Mouse (Mus musculus) erythroblast, embryonic 14.5 days (primary cell): ENCODE data around the gene Uba7. TPM values are rescaled to one million over a fixed set of nuclear protein-coding genes. Genes with fewer than 3 reads are reported as not detected.

Source experiments
- H3K27me3 ChIP-seq: 2 replicates; pipeline ENCODE4 v1.6.1; 2012; ENCODE audit warnings: inconsistent platforms; ENCODE audit not compliant: control insufficient read depth
- H3K36me3 ChIP-seq: 2 replicates; pipeline ENCODE4 v1.6.1; 2012; ENCODE audit warnings: mild to moderate bottlenecking, inconsistent platforms; ENCODE audit not compliant: control insufficient read depth
- H3K4me1 ChIP-seq: 2 replicates; pipeline ENCODE4 v1.6.1; 2012; ENCODE audit warnings: inconsistent platforms; ENCODE audit not compliant: control insufficient read depth
- H3K4me3 ChIP-seq: replicated peaks from 2 replicates; pipeline ENCODE3; 2012; ENCODE audit warnings: moderate library complexity, mild to moderate bottlenecking, inconsistent platforms
- H3K9me3 ChIP-seq: 2 replicates; pipeline ENCODE4 v1.6.1; 2012; ENCODE audit warnings: low read length, inconsistent platforms, mixed read lengths; ENCODE audit not compliant: control insufficient read depth
- GATA1 ChIP-seq: IDR thresholded peaks from 2 replicates; pipeline ENCODE4 v1.6.1; 2012; ENCODE audit warnings: low read length, inconsistent platforms, mixed read lengths
- TAL1 ChIP-seq: IDR thresholded peaks from 3 replicates; pipeline ENCODE4 v1.6.1; 2012; ENCODE audit warnings: low read length, inconsistent platforms, mixed read lengths
- polyA plus RNA-seq: library from polyadenylated mRNA; stranded (reverse); fragments of >175 nt; gene quantifications from 2 replicates; pipeline ENCODE4 v1.2.3, GENCODE M21; 2012

The Uba7 gene
- polyA plus RNA-seq, 1 experiment, result 14.4 TPM

DNA sequence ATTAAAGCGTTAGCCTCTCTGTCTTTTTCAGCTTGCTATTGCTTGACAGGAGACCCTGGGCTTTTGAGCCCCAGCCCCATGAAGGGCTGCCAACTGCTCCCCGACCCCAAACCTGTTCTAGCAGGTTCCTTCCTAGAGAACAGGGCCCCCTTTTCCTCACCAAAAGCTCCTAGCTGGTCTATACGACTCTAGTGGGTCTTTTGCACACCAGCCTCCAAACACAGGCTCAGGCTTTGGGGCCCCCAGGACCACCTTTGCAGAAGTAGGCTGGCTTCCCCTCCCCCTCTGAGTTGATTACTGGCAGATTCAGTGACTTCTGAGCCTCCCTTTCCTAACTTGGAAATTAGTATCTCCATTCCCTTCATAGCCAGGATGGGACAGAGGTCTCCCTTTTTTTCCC lies 38.5 kb upstream of the Uba7 start:
- TF ChIP-seq TAL1, result no peak
- TF ChIP-seq GATA1, result no peak
- peaks cover 10% of the 10 kb centered on the region for H3K4me1 ChIP-seq
- no peaks in the 10 kb centered on the region for H3K36me3 ChIP-seq
- no peaks in the 10 kb centered on the region for H3K9me3 ChIP-seq
- peaks cover 82% of the 10 kb centered on the region for H3K27me3 ChIP-seq
- no peak overlapping the region for H3K4me3 ChIP-seq

- Histone ChIP-seq H3K4me1 (peaks cover 27% of the 10 kb centered on the region), H3K9me3 (no peaks in the 10 kb centered on the region)
These were observed 27.8 kb upstream of the Uba7 start for GRCm38 (mm10) chr9:107947241-107948194.

DNA sequence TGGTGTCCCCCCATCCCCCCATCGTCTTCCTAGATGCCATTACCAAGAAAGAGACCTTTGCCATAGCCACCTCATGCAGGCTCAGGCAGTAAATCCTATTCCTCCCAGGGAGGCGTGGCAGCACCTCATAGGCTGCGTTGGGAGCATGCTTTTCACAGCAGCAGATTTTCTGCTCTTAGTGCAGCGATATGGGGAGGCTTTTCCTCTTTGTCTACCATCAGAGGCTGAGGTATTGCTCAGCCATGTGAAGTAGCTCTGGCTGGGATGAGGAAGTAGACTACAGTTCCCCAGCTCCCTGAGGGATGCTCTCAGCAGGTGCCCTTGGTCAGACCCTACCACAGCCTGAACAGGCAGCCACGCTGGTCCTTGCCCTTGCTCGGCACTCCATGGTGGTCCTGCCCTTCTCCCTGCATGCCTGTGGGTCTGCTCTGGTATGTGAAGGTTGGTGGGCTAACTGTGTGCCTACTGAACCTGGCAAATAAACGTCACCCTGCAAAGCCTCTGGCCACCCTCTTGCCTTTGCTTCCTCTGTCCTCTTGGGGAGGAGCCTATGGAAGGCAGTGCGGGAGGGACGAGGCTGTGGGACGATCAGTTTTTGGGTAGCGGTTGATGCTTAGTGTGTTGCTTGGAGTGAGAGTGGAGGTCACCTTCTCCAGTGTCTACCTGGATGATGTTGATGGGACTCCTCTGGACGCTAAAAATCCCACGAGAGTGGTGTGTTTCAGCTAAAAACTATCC lies 26.0 kb upstream of the Uba7 start:
- peaks cover 36% of the 10 kb centered on the region for H3K4me1 ChIP-seq
- H3K27me3 ChIP-seq, result no peaks in the 10 kb centered on the region; the same call in 1 of the 2 replicates
- H3K4me3 ChIP-seq, result no peak overlapping the region

More at GRCm38 (mm10) chr9:107947241-107948194, 27.8 kb upstream of the Uba7 start:
- H3K36me3 ChIP-seq, result peaks cover 5% of the 10 kb centered on the region
- no peaks in the 10 kb centered on the region; the same call in 1 of the 2 replicates for H3K27me3 ChIP-seq
- no peak overlapping the region for H3K4me3 ChIP-seq
- TF ChIP-seq TAL1 (no peak), GATA1 (no peak)

GRCm38 (mm10) chr9:107949922-107950235 lies 25.4 kb upstream of the Uba7 start, which contains the start of gene Traip:
Traip (plus strand) TSS chr9:107950136.
- H3K27me3 ChIP-seq, result no peaks in the 10 kb centered on the region; the same call in 1 of the 2 replicates
- H3K4me3 ChIP-seq, result peak within 1 kb of the TSS; percentile 84
- H3K9me3 ChIP-seq, result no peaks in the 10 kb centered on the region
- H3K36me3 ChIP-seq, result peaks cover 26% of the 10 kb centered on the region
- peaks cover 36% of the 10 kb centered on the region for H3K4me1 ChIP-seq
- TF ChIP-seq GATA1, result no peak
- TF ChIP-seq TAL1, result no peak

More for the DNA sequence above, 26.0 kb upstream of the Uba7 start:
- Histone ChIP-seq H3K9me3 (no peaks in the 10 kb centered on the region), H3K36me3 (peaks cover 21% of the 10 kb centered on the region)
- TF ChIP-seq TAL1 (no peak), GATA1 (no peak)

DNA sequence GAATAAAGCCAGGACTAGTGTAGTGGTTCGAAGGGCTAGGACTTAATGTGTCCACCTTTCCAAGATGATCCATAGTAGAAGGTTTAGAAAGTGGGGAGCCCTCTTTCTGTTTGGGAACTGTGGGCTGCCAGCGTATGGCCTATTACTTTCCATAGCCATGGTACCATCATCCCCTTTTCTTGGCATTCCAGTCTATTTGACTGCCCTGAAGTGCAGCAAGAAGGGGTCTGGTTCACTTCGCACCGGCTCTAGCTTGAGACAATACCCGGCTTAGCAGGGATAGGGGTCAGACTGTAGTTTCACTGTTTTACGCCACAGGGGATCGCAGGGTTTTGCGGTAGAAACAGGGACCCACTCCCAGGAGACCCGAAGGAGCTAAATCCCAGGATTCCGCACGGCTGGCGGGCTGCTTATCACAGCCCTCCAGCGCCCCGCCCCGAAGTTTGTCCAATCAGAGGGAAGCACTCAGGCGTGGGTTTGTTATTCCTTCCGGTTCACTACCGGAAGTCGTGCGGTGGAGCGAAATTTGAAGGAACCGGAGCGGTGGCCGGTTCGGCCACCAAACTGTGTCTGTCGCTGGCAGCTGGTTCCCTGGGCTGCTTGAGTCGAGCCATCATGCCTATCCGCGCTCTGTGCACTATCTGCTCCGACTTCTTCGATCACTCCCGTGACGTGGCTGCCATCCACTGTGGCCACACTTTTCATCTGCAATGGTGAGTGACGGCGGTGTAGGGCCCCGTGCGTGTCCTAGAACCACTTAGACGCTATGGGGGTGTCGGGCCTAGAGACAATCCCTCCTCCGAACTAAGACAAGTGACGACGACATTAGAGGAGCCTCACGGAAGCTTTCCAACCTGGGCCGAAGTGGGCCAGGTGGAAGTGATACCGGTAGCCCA lies 24.6 kb upstream of the Uba7 start:
- no peaks in the 10 kb centered on the region; the same call in 1 of the 2 replicates for H3K27me3 ChIP-seq
- peaks cover 37% of the 10 kb centered on the region for H3K4me1 ChIP-seq
- H3K4me3 ChIP-seq, result peak overlapping the region; percentile 84
- TF ChIP-seq TAL1 (no peak), GATA1 (peak; percentile 67)
- H3K9me3 ChIP-seq, result no peaks in the 10 kb centered on the region
- peaks cover 34% of the 10 kb centered on the region for H3K36me3 ChIP-seq

DNA sequence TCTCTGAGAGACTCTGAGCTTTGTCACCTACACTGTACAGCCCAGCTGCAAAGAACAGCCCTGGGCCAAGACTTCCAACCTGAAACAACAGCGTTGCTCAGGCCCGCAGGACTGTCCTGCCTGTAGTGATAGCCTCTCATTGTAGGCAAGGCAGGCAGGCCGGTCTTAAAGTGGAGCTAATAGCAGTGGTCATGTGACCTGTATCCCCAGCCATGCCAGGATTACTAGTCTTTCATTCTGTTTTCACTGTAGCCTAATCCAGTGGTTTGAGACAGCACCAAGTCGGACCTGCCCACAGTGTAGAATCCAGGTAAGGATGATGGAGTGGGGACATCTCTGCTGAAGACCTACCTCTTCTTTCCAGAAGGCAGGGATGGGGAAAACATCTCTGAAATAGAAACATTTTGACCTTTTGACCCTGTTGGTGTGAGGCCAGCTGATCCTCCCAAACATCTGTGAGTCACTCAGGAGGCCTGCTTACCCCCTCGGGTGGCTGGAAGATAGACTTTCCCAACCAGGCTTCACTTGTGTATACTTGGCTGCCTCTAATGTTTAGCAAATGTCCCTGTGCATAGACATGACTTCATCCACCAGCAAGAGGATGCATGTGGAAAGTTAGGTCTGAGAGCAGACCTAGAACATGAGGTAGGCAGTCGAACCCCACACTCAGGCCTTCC lies 19.6 kb upstream of the Uba7 start:
- Histone ChIP-seq H3K4me3 (no peak overlapping the region), H3K36me3 (peaks cover 85% of the 10 kb centered on the region), H3K4me1 (peaks cover 24% of the 10 kb centered on the region), H3K9me3 (no peaks in the 10 kb centered on the region), H3K27me3 (no peaks in the 10 kb centered on the region)
- no peak for TF ChIP-seq TAL1
- TF ChIP-seq GATA1, result no peak

- H3K36me3 ChIP-seq, result peaks cover 94% of the 10 kb centered on the region
- H3K4me1 ChIP-seq, result peaks cover 12% of the 10 kb centered on the region
- no peaks in the 10 kb centered on the region for H3K27me3 ChIP-seq
- no peaks in the 10 kb centered on the region for H3K9me3 ChIP-seq
- H3K4me3 ChIP-seq, result no peak overlapping the region
- TF ChIP-seq TAL1 (no peak), GATA1 (no peak)
These were observed 18.2 kb upstream of the Uba7 start for GRCm38 (mm10) chr9:107957141-107957540.

- peaks cover 15% of the 10 kb centered on the region for H3K4me1 ChIP-seq
- H3K27me3 ChIP-seq, result no peaks in the 10 kb centered on the region
- H3K9me3 ChIP-seq, result no peaks in the 10 kb centered on the region
- no peak overlapping the region for H3K4me3 ChIP-seq
- TF ChIP-seq TAL1 (no peak), GATA1 (no peak)
- peaks cover 100% of the 10 kb centered on the region for H3K36me3 ChIP-seq
These were observed 15.4 kb upstream of the Uba7 start for GRCm38 (mm10) chr9:107959896-107960295.
